Mouse (Mus musculus) midbrain, postnatal 0 days (tissue): ENCODE data around the gene Zbtb46. TPM values are rescaled to one million over a fixed set of nuclear protein-coding genes. Genes with fewer than 3 reads are reported as not detected.

Experiments
- ATAC-seq: fragments of 200-750 bp; cut with Nextera tagmentation; 2 replicates; pipeline ENCODE4 v1.8.0; 2017; ENCODE audit warnings: moderate number of reproducible peaks, mild to moderate bottlenecking, moderate TSS enrichment, moderate library complexity; ENCODE audit not compliant: low FRiP score
- DNase-seq: peaks from one replicate; pipeline ENCODE4 v3.0.0-alpha.2; 2015; ENCODE audit warnings: low spot score
- H3K27ac ChIP-seq: fragments of 300-500 bp; sonication (generic); 2 replicates; pipeline ENCODE4 v1.5.1; 2014; ENCODE audit warnings: low read depth, mild to moderate bottlenecking, low read length, mixed read lengths
- H3K27me3 ChIP-seq: fragments of 300-500 bp; sonication (generic); 2 replicates; pipeline ENCODE4 v1.6.1; 2014; ENCODE audit warnings: low read length, control low read depth, mixed read lengths; ENCODE audit not compliant: insufficient read depth
- H3K36me3 ChIP-seq: fragments of 300-500 bp; sonication (generic); 2 replicates; pipeline ENCODE4 v1.6.1; 2014; ENCODE audit warnings: low read length, control low read depth, mixed read lengths; ENCODE audit not compliant: insufficient read depth
- H3K4me1 ChIP-seq: fragments of 300-500 bp; sonication (generic); 2 replicates; pipeline ENCODE4 v1.6.1; 2014; ENCODE audit warnings: mild to moderate bottlenecking, control low read depth, antibody characterized with exemption, low read length, mixed read lengths; ENCODE audit not compliant: insufficient read depth
- H3K4me2 ChIP-seq: fragments of 300-500 bp; sonication (generic); 2 replicates; pipeline ENCODE4 v1.6.1; 2014; ENCODE audit warnings: low read depth, mild to moderate bottlenecking, low read length, mixed read lengths; ENCODE audit not compliant: poor library complexity, severe bottlenecking
- H3K4me3 ChIP-seq: fragments of 300-500 bp; sonication (generic); 2 replicates; pipeline ENCODE4 v1.5.1; 2014; ENCODE audit warnings: low read depth, mild to moderate bottlenecking, low read length, moderate library complexity
- H3K9ac ChIP-seq: fragments of 300-500 bp; sonication (generic); replicated peaks from 2 replicates; pipeline ENCODE4 v1.6.1; 2014; ENCODE audit warnings: mild to moderate bottlenecking, low read length, moderate library complexity, mixed read lengths; ENCODE audit not compliant: poor library complexity, severe bottlenecking
- H3K9me3 ChIP-seq: fragments of 300-500 bp; sonication (generic); 2 replicates; pipeline ENCODE4 v1.6.1; 2016; ENCODE audit warnings: low read length, control low read depth
- CTCF ChIP-seq: IDR thresholded peaks from 2 replicates; pipeline ENCODE4 v1.5.1; 2016; ENCODE audit warnings: antibody characterized with exemption, mild to moderate bottlenecking
- WGBS: fragments of 180-500 bp; shearing (Covaris S2); extraction: QIAGEN DNeasy Blood & Tissue Kit; methylation state at CpG from one replicate; pipeline ENCODE4 v1.1.7; 2014; 5-methylcytosine and 5-hydroxymethylcytosine counted together
- polyA plus RNA-seq: library from polyadenylated mRNA; unstranded; fragments of >200 nt; fragmentation: Nextera tagmentation; extraction: Ambion mirVana; gene quantifications from 2 replicates; pipeline ENCODE4 v1.2.1, GENCODE M21; 2015
- total RNA-seq: library from RNA; depleted of rRNA; stranded (reverse); fragments of >200 nt; gene quantifications from 2 replicates; pipeline ENCODE4 v1.2.3, GENCODE M21; 2014

Zbtb46 gene
- total and polyA plus RNA-seq, 2 experiments from 2014 or later: 18.4 to 25.8 TPM

GRCm38 (mm10) chr2:181485741-181486140, 26.5 kb upstream of the Zbtb46 start:
- no peaks in the 10 kb centered on the region for H3K9me3 ChIP-seq
- no peak overlapping the region for H3K27ac ChIP-seq
- WGBS: 26% methylated on average over 1 of the region's 1 CpGs
- no peaks in the 10 kb centered on the region for H3K27me3 ChIP-seq
- no peak overlapping the region for H3K4me3 ChIP-seq
- no peaks in the 10 kb centered on the region for H3K4me1 ChIP-seq
- DNase-seq (no peak), ATAC-seq (no peak)
- H3K36me3 ChIP-seq: no peaks in the 10 kb centered on the region
- no peak overlapping the region for H3K4me2 ChIP-seq
- TF ChIP-seq CTCF: no peak
- no peak overlapping the region for H3K9ac ChIP-seq

GRCm38 (mm10) chr2:181484456-181485233, 25.4 kb upstream of the Zbtb46 start:
- 81% methylated on average over 6 of the region's 6 CpGs for whole genome bisulfite sequencing
- DNase-seq (no peak), ATAC-seq (no peak)
- Histone ChIP-seq H3K27me3 (no peaks in the 10 kb centered on the region), H3K4me1 (no peaks in the 10 kb centered on the region), H3K4me2 (no peak overlapping the region), H3K9me3 (no peaks in the 10 kb centered on the region), H3K4me3 (no peak overlapping the region), H3K27ac (no peak overlapping the region), H3K9ac (no peak overlapping the region), H3K36me3 (no peaks in the 10 kb centered on the region)
- no peak for TF ChIP-seq CTCF

GRCm38 (mm10) chr2:181483562-181484318, 24.5 kb upstream of the Zbtb46 start:
- H3K9me3 ChIP-seq: no peaks in the 10 kb centered on the region
- H3K4me1 ChIP-seq: no peaks in the 10 kb centered on the region
- no peak overlapping the region for H3K27ac ChIP-seq
- DNase-seq (peak; percentile 8), ATAC-seq (no peak)
- no peak overlapping the region for H3K9ac ChIP-seq
- no peaks in the 10 kb centered on the region for H3K27me3 ChIP-seq
- no peak overlapping the region for H3K4me3 ChIP-seq
- TF ChIP-seq CTCF: peak; percentile 62
- H3K36me3 ChIP-seq: no peaks in the 10 kb centered on the region
- 0 out of 2 replicates have a peak overlapping the region, but pooled peaks have one; percentile 4 for H3K4me2 ChIP-seq
- WGBS: 36% methylated on average over 7 of the region's 7 CpGs

GRCm38 (mm10) chr2:181483120-181483519, 23.9 kb upstream of the Zbtb46 start:
- ATAC-seq: no peak
- Histone ChIP-seq H3K9ac (no peak overlapping the region), H3K4me1 (no peaks in the 10 kb centered on the region), H3K27me3 (no peaks in the 10 kb centered on the region), H3K4me3 (no peak overlapping the region), H3K4me2 (0 out of 2 replicates have a peak overlapping the region, but pooled peaks have one; percentile 4), H3K27ac (no peak overlapping the region), H3K9me3 (no peaks in the 10 kb centered on the region), H3K36me3 (no peaks in the 10 kb centered on the region)
- TF ChIP-seq CTCF: no peak
- DNase-seq: no peak
- WGBS: 44% methylated on average over 2 of the region's 2 CpGs

- no peaks in the 10 kb centered on the region for H3K9me3 ChIP-seq
- no peaks in the 10 kb centered on the region for H3K36me3 ChIP-seq
- no peaks in the 10 kb centered on the region for H3K27me3 ChIP-seq
- DNase-seq: no peak
- ATAC-seq: no peak
- H3K9ac ChIP-seq: no peak overlapping the region
- H3K27ac ChIP-seq: no peak overlapping the region
- H3K4me3 ChIP-seq: no peak overlapping the region
- TF ChIP-seq CTCF: no peak
- H3K4me2 ChIP-seq: no peak overlapping the region
- 84% methylated on average over 1 of the region's 1 CpGs for WGBS
- no peaks in the 10 kb centered on the region for H3K4me1 ChIP-seq
Observed at GRCm38 (mm10) chr2:181472256-181472827, 13.1 kb upstream of the Zbtb46 start.

GRCm38 (mm10) chr2:181471246-181471645, 12.0 kb upstream of the Zbtb46 start:
- DNase-seq (no peak), ATAC-seq (no peak)
- Histone ChIP-seq H3K36me3 (no peaks in the 10 kb centered on the region), H3K4me3 (no peak overlapping the region), H3K9me3 (no peaks in the 10 kb centered on the region), H3K9ac (no peak overlapping the region), H3K27me3 (no peaks in the 10 kb centered on the region), H3K27ac (no peak overlapping the region), H3K4me1 (no peaks in the 10 kb centered on the region), H3K4me2 (no peak overlapping the region)
- no peak for TF ChIP-seq CTCF
- 55% methylated on average over 5 of the region's 5 CpGs for WGBS
